Mouse (Mus musculus) spleen, postnatal 10 days (tissue): ENCODE data around the gene Zfp960.
"Not testable (repeated sequence)": the region's sequence is repeated elsewhere in the genome, so short reads cannot be mapped to it uniquely, and the experiment has no call there.

Experiments used
- DNase-seq, 2 experiments: peaks; one replicate each; pipeline ENCODE4 v3.0.0; 2021 to 2022; ENCODE audit warnings: low spot score in 2 of 2

The Zfp960 gene

GRCm38 (mm10) chr17:17063628-17064494 lies at the start of gene Zfp960:
Gene Zfp960, plus strand, starts transcription at chr17:17064113.
- DNase-seq, result peak; percentile 11 to 20

DNA sequence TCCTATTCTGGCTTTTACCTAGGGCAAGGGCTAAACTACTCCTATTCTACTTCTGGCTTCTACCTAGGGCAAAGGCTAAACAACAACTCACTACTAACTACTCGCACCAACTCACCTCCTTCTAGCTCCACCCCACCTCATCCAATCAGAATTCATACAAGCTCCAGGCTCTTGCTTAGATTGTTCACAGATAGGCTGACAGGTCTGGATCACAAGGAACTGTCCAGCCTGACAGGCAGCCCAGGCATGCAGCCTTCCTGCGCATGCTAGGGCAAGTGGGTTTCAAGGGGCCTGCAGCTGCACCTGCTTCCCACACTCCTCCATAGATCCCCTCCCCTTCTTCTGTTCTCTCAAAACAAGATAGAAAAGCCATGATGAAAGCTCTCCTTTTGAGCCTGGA lies 45.8 kb upstream of the Zfp960 start:
- not testable (repeated sequence) for DNase-seq

- DNase-seq, result not testable (repeated sequence)
Measured at GRCm38 (mm10) chr17:17059566-17059965, 4.3 kb upstream of the Zfp960 start.

- not testable (repeated sequence) for DNase-seq
Measured at GRCm38 (mm10) chr17:17120830-17121502, 57.1 kb downstream of the Zfp960 start, which contains the start of gene Zfp97. Gene Zfp97, plus strand, starts transcription at chr17:17121415.
